Mouse (Mus musculus): ENCODE results near the gene Ncam1.

- TF ChIP-seq EP300 (IDR thresholded peaks at IDR 0.05; ENCODE audit: insufficient read depth, low read depth, low read length) = no peak
- no peak for TF ChIP-seq CTCF (IDR thresholded peaks at IDR 0.05; ENCODE audit: low read depth, low read length)
- no peak for TF ChIP-seq POLR2A (IDR thresholded peaks at IDR 0.05; ENCODE audit: insufficient read depth, low read length)
Measured at GRCm38 (mm10) chr9:49781016-49781772, 17.5 kb downstream of the Ncam1 start.
